Mouse (Mus musculus) adrenal gland, adult 10 weeks (tissue): Measurements from ENCODE around the gene Esr1. TPM values are rescaled to one million over a fixed set of nuclear protein-coding genes. Genes with fewer than 3 reads are reported as not detected.

ENCODE experiments used
- polyA plus RNA-seq: library from polyadenylated mRNA; stranded (reverse); fragments of 350-450 nt; fragmentation: Illumina TruSeq; extraction: RNeasy Lipid Tissue Mini Kit (QIAGEN cat#74804); gene quantifications from one replicate; pipeline ENCODE4 v1.2.3, GENCODE M21; 2014; ENCODE audit warnings: low read depth, low replicate concordance

Esr1 gene
- 16.6 TPM for polyA plus RNA-seq

GRCm38 (mm10) chr10:4611386-4612155 is at the start of gene Esr1:
TSS of gene Esr1 (plus strand) at chr10:4611593.

Other genes starting within 250 kb of the Esr1 start
- 20.2 TPM for gene Zbtb2, start 223.5 kb upstream of the Esr1 start, polyA plus RNA-seq
- 75.6 TPM for gene Rmnd1, start 179.2 kb upstream of the Esr1 start, polyA plus RNA-seq
- 47.6 TPM for gene Armt1, start 179.1 kb upstream of the Esr1 start, polyA plus RNA-seq
- gene Ccdc170, start 129.1 kb upstream of the Esr1 start, polyA plus RNA-seq: 0.17 TPM